In the genomic region with DNA sequence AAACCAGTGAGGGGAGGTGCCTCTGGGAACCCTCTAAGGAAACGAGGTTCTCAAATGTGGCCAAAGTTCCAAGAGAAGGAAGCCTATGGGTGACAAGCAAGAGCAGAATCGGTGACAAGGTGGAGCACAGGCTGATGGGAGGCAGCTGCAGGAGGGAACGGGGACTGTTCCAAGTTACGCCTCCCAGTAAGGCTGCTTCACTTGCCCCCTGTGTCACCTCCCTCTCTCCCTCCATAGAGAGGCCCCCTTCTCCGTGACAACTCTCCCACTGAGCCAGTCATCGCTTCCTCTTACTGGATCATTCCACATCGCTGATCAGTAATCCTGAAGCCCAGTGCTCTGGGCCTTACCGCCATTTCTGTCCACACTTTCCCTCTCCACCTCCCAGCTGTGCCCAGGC, we compare ENCODE assay signal across 12 mouse cellular contexts. TPM values are rescaled to one million over a fixed set of nuclear protein-coding genes. Genes with fewer than 3 reads are reported as not detected.
DNase-seq lines count a peak whose midpoint lies in the region; ATAC-seq and TF ChIP-seq lines count a peak whose summit lies in the region.
"Had no signal": no experiment of that assay in that cellular context is flagged by ENCODE, and none has a peak within 500 bp of the region (broad histone marks: within the 10 kb centered on the region; RNA-seq: fewer than 3 reads in every experiment).

No protein-coding gene starts in this region.

- no peak for TF ChIP-seq CTCF in forebrain, postnatal 0 days (IDR thresholded peaks at IDR 0.05; ENCODE audit: low read depth)
- TF ChIP-seq CTCF in hindbrain, postnatal 0 days (IDR thresholded peaks at IDR 0.05; ENCODE audit: low read depth), result no peak

- peaks cover 39% of the 10 kb centered on the region for H3K4me1 ChIP-seq in forebrain, embryonic 10.5 days
- H3K4me1 ChIP-seq in forebrain, postnatal 0 days (ENCODE audit: insufficient read depth), result peaks cover 17% of the 10 kb centered on the region
- H3K4me1 ChIP-seq in hindbrain, postnatal 0 days (ENCODE audit: insufficient read depth, low read length), result peaks cover 23% of the 10 kb centered on the region

- DNase-seq in forebrain, embryonic 10.5 days (ENCODE audit: extremely low spot score, low spot score), result no peak
- DNase-seq in forebrain, postnatal 0 days, result no peak
- DNase-seq in kidney, adult 11 months, result peak; percentile 52
- no peak for DNase-seq in kidney, adult 18-20 months
- no peak for DNase-seq in hindbrain, postnatal 0 days (ENCODE audit: low spot score)
- DNase-seq in kidney, postnatal 4 days, result peak; percentile 77 to 82
- DNase-seq in gastrocnemius, adult 18-20 months (ENCODE audit: low spot score), result no peak
- DNase-seq in cerebellum, adult 11 months, result no peak
- DNase-seq: heart, postnatal 36 days had no signal

- no peak overlapping the region for H3K9ac ChIP-seq in forebrain, postnatal 0 days
- no peak overlapping the region for H3K9ac ChIP-seq in hindbrain, postnatal 0 days (replicated peaks; ENCODE audit: low read length)
- H3K9ac ChIP-seq: liver, embryonic 14.5 days had no signal

- H3K27ac ChIP-seq in forebrain, embryonic 10.5 days, result peak overlapping the region; percentile 15; the same call in 1 of the 2 replicates
- H3K27ac ChIP-seq in forebrain, postnatal 0 days (ENCODE audit: low read depth, low read length), result no peak overlapping the region
- H3K27ac ChIP-seq in hindbrain, postnatal 0 days, result no peak overlapping the region
- H3K27ac ChIP-seq: left cerebral cortex, adult 2 months; liver, embryonic 14.5 days had no signal

- no peaks in the 10 kb centered on the region for H3K9me3 ChIP-seq in forebrain, embryonic 10.5 days
- no peaks in the 10 kb centered on the region for H3K9me3 ChIP-seq in forebrain, postnatal 0 days (ENCODE audit: low read length)
- no peaks in the 10 kb centered on the region for H3K9me3 ChIP-seq in hindbrain, postnatal 0 days (ENCODE audit: low read length)

- no peak overlapping the region for H3K4me3 ChIP-seq in forebrain, embryonic 10.5 days
- H3K4me3 ChIP-seq in forebrain, postnatal 0 days (ENCODE audit: low read depth, low read length), result no peak overlapping the region
- H3K4me3 ChIP-seq in hindbrain, postnatal 0 days (ENCODE audit: low read length), result no peak overlapping the region
- H3K4me3 ChIP-seq: left cerebral cortex, adult 2 months; myocyte had no signal

- H3K27me3 ChIP-seq in forebrain, embryonic 10.5 days (ENCODE audit: poor library complexity, severe bottlenecking), result no peaks in the 10 kb centered on the region
- no peaks in the 10 kb centered on the region for H3K27me3 ChIP-seq in forebrain, postnatal 0 days (ENCODE audit: insufficient read depth, low read length)
- H3K27me3 ChIP-seq in hindbrain, postnatal 0 days (ENCODE audit: insufficient read depth, low read length), result no peaks in the 10 kb centered on the region

- H3K4me2 ChIP-seq in forebrain, postnatal 0 days (ENCODE audit: low read depth), result no peak overlapping the region
- H3K4me2 ChIP-seq in hindbrain, postnatal 0 days (ENCODE audit: low read depth, low read length), result no peak overlapping the region

- peaks cover 72% of the 10 kb centered on the region for H3K36me3 ChIP-seq in forebrain, embryonic 10.5 days (replicated peaks)
- peaks cover 51% of the 10 kb centered on the region for H3K36me3 ChIP-seq in forebrain, postnatal 0 days (ENCODE audit: insufficient read depth)
- peaks cover 35% of the 10 kb centered on the region for H3K36me3 ChIP-seq in hindbrain, postnatal 0 days (ENCODE audit: insufficient read depth, low read length)

- no peak for ATAC-seq in forebrain, postnatal 0 days
- peak; percentile 14; the same call in 1 of the 2 replicates for ATAC-seq in hindbrain, postnatal 0 days

- 47% methylated on average over 8 of the region's 8 CpGs for WGBS in forebrain, embryonic 10.5 days
- 34% methylated on average over 8 of the region's 8 CpGs for WGBS in forebrain, postnatal 0 days
- 30% methylated on average over 8 of the region's 8 CpGs for WGBS in hindbrain, postnatal 0 days

RNA-seq across cellular contexts. Expression of a gene that starts 12.8 kb away (rescaled TPM):
- polyA plus RNA-seq in forebrain, embryonic 10.5 days (2016; fragmentation: Nextera tagmentation; extraction: Ambion mirVana), result 8.8 and 9.9 TPM in 2 replicates
- total RNA-seq in forebrain, postnatal 0 days (2014; rRNA removed), result 62.7 and 98.7 TPM in 2 replicates
- polyA plus RNA-seq in forebrain, postnatal 0 days (2015; fragmentation: Nextera tagmentation; extraction: Ambion mirVana), result 5.7 and 8.0 TPM in 2 replicates
- total RNA-seq in hindbrain, postnatal 0 days (2014; rRNA removed), result 96.9 and 109 TPM in 2 replicates
- 6.0 and 6.6 TPM in 2 replicates for polyA plus RNA-seq in hindbrain, postnatal 0 days (2015; fragmentation: Nextera tagmentation; extraction: Ambion mirVana)
- 1 to 10 TPM; 2.1 to 3.7 TPM for total RNA-seq in gastrocnemius, adult 18-20 months (2021)

RNA-seq across cellular contexts. Expression of a gene that starts 22.6 kb away (rescaled TPM):
- 60.2 and 62.6 TPM in 2 replicates for polyA plus RNA-seq in forebrain, embryonic 10.5 days (2016; fragmentation: Nextera tagmentation; extraction: Ambion mirVana)
- 16.8 and 51.2 TPM in 2 replicates for total RNA-seq in forebrain, postnatal 0 days (2014; rRNA removed)
- 38.7 and 40.0 TPM in 2 replicates for polyA plus RNA-seq in forebrain, postnatal 0 days (2015; fragmentation: Nextera tagmentation; extraction: Ambion mirVana)
- total RNA-seq in hindbrain, postnatal 0 days (2014; rRNA removed), result 64.6 and 74.7 TPM in 2 replicates
- polyA plus RNA-seq in hindbrain, postnatal 0 days (2015; fragmentation: Nextera tagmentation; extraction: Ambion mirVana), result 47.1 and 53.7 TPM in 2 replicates
- 10 to 100 TPM; 41.7 to 52.2 TPM for total RNA-seq in gastrocnemius, adult 18-20 months (2021)

RNA-seq across cellular contexts. Expression of a gene that starts 30.5 kb away (rescaled TPM):
- 178 and 183 TPM in 2 replicates for polyA plus RNA-seq in forebrain, embryonic 10.5 days (2016; fragmentation: Nextera tagmentation; extraction: Ambion mirVana)
- 84.6 and 86.5 TPM in 2 replicates for total RNA-seq in forebrain, postnatal 0 days (2014; rRNA removed)
- polyA plus RNA-seq in forebrain, postnatal 0 days (2015; fragmentation: Nextera tagmentation; extraction: Ambion mirVana), result 99.9 and 108 TPM in 2 replicates
- 83.8 and 111 TPM in 2 replicates for total RNA-seq in hindbrain, postnatal 0 days (2014; rRNA removed)
- 120 and 124 TPM in 2 replicates for polyA plus RNA-seq in hindbrain, postnatal 0 days (2015; fragmentation: Nextera tagmentation; extraction: Ambion mirVana)
- total RNA-seq in gastrocnemius, adult 18-20 months (2021), result 10 to 100 TPM; 89.8 to 98.3 TPM

RNA-seq across cellular contexts. Expression of a gene that starts 36.2 kb away (rescaled TPM):
- 344 and 348 TPM in 2 replicates for polyA plus RNA-seq in forebrain, embryonic 10.5 days (2016; fragmentation: Nextera tagmentation; extraction: Ambion mirVana)
- 15.0 and 37.1 TPM in 2 replicates for total RNA-seq in forebrain, postnatal 0 days (2014; rRNA removed)
- polyA plus RNA-seq in forebrain, postnatal 0 days (2015; fragmentation: Nextera tagmentation; extraction: Ambion mirVana), result 192 and 197 TPM in 2 replicates
- 6.6 and 20.1 TPM in 2 replicates for total RNA-seq in hindbrain, postnatal 0 days (2014; rRNA removed)
- polyA plus RNA-seq in hindbrain, postnatal 0 days (2015; fragmentation: Nextera tagmentation; extraction: Ambion mirVana), result 225 and 226 TPM in 2 replicates
- 100 to 1,000 TPM; 103 to 104 TPM for total RNA-seq in gastrocnemius, adult 18-20 months (2021)

RNA-seq across cellular contexts. Expression of a gene that starts 37.5 kb away (rescaled TPM):
- polyA plus RNA-seq in forebrain, embryonic 10.5 days (2016; fragmentation: Nextera tagmentation; extraction: Ambion mirVana), result 43.5 and 46.5 TPM in 2 replicates
- 22.1 and 26.6 TPM in 2 replicates for total RNA-seq in forebrain, postnatal 0 days (2014; rRNA removed)
- polyA plus RNA-seq in forebrain, postnatal 0 days (2015; fragmentation: Nextera tagmentation; extraction: Ambion mirVana), result 16.0 and 19.1 TPM in 2 replicates
- 14.5 TPM in 2 replicates for total RNA-seq in hindbrain, postnatal 0 days (2014; rRNA removed)
- polyA plus RNA-seq in hindbrain, postnatal 0 days (2015; fragmentation: Nextera tagmentation; extraction: Ambion mirVana), result 18.9 and 20.8 TPM in 2 replicates
- 10 to 100 TPM in 1 of 2 experiments, 1 to 10 TPM in 1; 10.0 to 10.5 TPM for total RNA-seq in gastrocnemius, adult 18-20 months (2021)

Comparison
In these comparisons a context has a peak if more than half of its experiments do, and no peak if none do; other contexts are left out.
1. DNase-seq: peak in kidney, adult 11 months (single experiment) and kidney, postnatal 4 days (2 of 2); none in forebrain, embryonic 10.5 days (single experiment), forebrain, postnatal 0 days (single experiment), kidney, adult 18-20 months (single experiment), hindbrain, postnatal 0 days (single experiment), gastrocnemius, adult 18-20 months (single experiment) and cerebellum, adult 11 months (single experiment).
2. RNA of a gene that starts 12.8 kb away (total RNA-seq): 96.9 to 109 TPM in hindbrain, postnatal 0 days and 62.7 to 98.7 TPM in forebrain, postnatal 0 days; 2.1 to 3.7 TPM in gastrocnemius, adult 18-20 months; every median in the first group is over 10 times any median in the second.